ENCODE assay signal across 11 mouse cellular contexts in genomic region chr1:171378298-171378697, GRCm38 (mm10).
"Had no signal": no experiment of that assay in that cellular context is flagged by ENCODE, and none has a peak within 500 bp of the region (broad histone marks: within the 10 kb centered on the region; RNA-seq: fewer than 3 reads in every experiment).

No protein-coding gene starts in this region.

- H3K27ac ChIP-seq: kidney, embryonic 15.5 days; limb, embryonic 10.5 days; liver, embryonic 12.5 days; midbrain, embryonic 12.5 days had no signal

- H3K36me3 ChIP-seq: kidney, embryonic 15.5 days; limb, embryonic 10.5 days; liver, embryonic 12.5 days; midbrain, embryonic 12.5 days had no signal

- H3K4me3 ChIP-seq: kidney, embryonic 15.5 days; limb, embryonic 10.5 days; liver, embryonic 12.5 days; midbrain, embryonic 12.5 days had no signal

- DNase-seq: kidney, postnatal 14 days; lung, embryonic 14.5 days; lung, postnatal 10 days; lung, postnatal 4 days; thymus, adult 2 months; thymus, postnatal 36 days had no signal

- H3K9me3 ChIP-seq: kidney, embryonic 15.5 days; limb, embryonic 10.5 days; liver, embryonic 12.5 days; midbrain, embryonic 12.5 days had no signal

- ATAC-seq: liver, embryonic 12.5 days; midbrain, embryonic 16.5 days had no signal

- H3K9ac ChIP-seq: kidney, embryonic 15.5 days; liver, embryonic 12.5 days; lung, embryonic 14.5 days; midbrain, embryonic 12.5 days had no signal

- H3K4me2 ChIP-seq: kidney, embryonic 15.5 days; liver, embryonic 12.5 days; lung, embryonic 14.5 days; midbrain, embryonic 12.5 days had no signal
